Mouse (Mus musculus) C2C12 (cell line): ENCODE results near the gene Tmem150a. TPM values are rescaled to one million over a fixed set of nuclear protein-coding genes. Genes with fewer than 3 reads are reported as not detected.

Source experiments
- H3K27me3 ChIP-seq: one replicate; pipeline ENCODE4 v1.6.1; 2011; ENCODE audit not compliant: control insufficient read depth, insufficient read depth, insufficient read length
- H3K36me3 ChIP-seq: one replicate; pipeline ENCODE4 v1.6.1; 2011; ENCODE audit not compliant: control insufficient read depth, insufficient read depth
- H3K4me3 ChIP-seq: one replicate; pipeline ENCODE4 v1.5.1; 2011; ENCODE audit warnings: mild to moderate bottlenecking, control low read depth; ENCODE audit not compliant: poor library complexity, insufficient read depth, severe bottlenecking
- H3K79me2 ChIP-seq: one replicate; pipeline ENCODE4 v1.6.1; 2011; ENCODE audit not compliant: control insufficient read depth, insufficient read depth
- H3K79me3 ChIP-seq: one replicate; pipeline ENCODE4 v1.6.1; 2011; ENCODE audit warnings: low read depth, control low read depth
- H3ac ChIP-seq: one replicate; pipeline ENCODE3; 2011; ENCODE audit warnings: low read depth; ENCODE audit not compliant: control insufficient read depth, insufficient read length
- CEBPB ChIP-seq: IDR thresholded peaks from one replicate; pipeline ENCODE4 v1.6.1; 2011; ENCODE audit warnings: low read depth, mild to moderate bottlenecking, control low read depth, moderate library complexity
- CTCF ChIP-seq: IDR thresholded peaks from one replicate; pipeline ENCODE4 v1.5.1; 2011; ENCODE audit not compliant: control insufficient read depth, insufficient read depth, insufficient read length
- FOSL1 ChIP-seq: IDR thresholded peaks from one replicate; pipeline ENCODE4 v1.8.0; 2011; ENCODE audit warnings: mild to moderate bottlenecking, low read length; ENCODE audit not compliant: poor library complexity, insufficient read depth, severe bottlenecking
- MAX ChIP-seq: IDR thresholded peaks from one replicate; pipeline ENCODE4 v1.6.1; 2011; ENCODE audit warnings: mild to moderate bottlenecking, control low read depth
- MYOD1 ChIP-seq: IDR thresholded peaks from one replicate; pipeline ENCODE4 v1.6.1; 2011; ENCODE audit warnings: low read depth; ENCODE audit not compliant: control insufficient read depth, insufficient read length
- MYOG ChIP-seq: IDR thresholded peaks from one replicate; pipeline ENCODE4 v1.6.1; 2011; ENCODE audit not compliant: control insufficient read depth, insufficient read length; ENCODE audit errors: extremely low read depth
- USF1 ChIP-seq: IDR thresholded peaks from one replicate; pipeline ENCODE4 v1.6.1; 2011; ENCODE audit warnings: low read depth, mild to moderate bottlenecking, control low read depth, moderate library complexity
- polyA plus RNA-seq: library from polyadenylated mRNA; unstranded; fragments of >200 nt; fragmentation: generic; extraction: Trizol; gene quantifications from one replicate; pipeline ENCODE4 v1.2.1, GENCODE M21; 2012; ENCODE audit warnings: missing spikeins

Gene Tmem150a
- polyA plus RNA-seq, 1 experiment: 25.2 TPM

GRCm38 (mm10) chr6:72388791-72389329 lies 33.6 kb downstream of the Tmem150a start:
- Histone ChIP-seq H3K27me3 (no peaks in the 10 kb centered on the region), H3K36me3 (peaks cover 3% of the 10 kb centered on the region), H3K4me3 (no peak overlapping the region), H3K79me3 (no peaks in the 10 kb centered on the region), H3ac (no peak overlapping the region), H3K79me2 (peaks cover 15% of the 10 kb centered on the region)
- TF ChIP-seq CTCF: no peak
- TF ChIP-seq MYOD1: no peak
- no peak for TF ChIP-seq CEBPB
- no peak for TF ChIP-seq MYOG
- TF ChIP-seq FOSL1: no peak
- TF ChIP-seq MAX: no peak
- no peak for TF ChIP-seq USF1

GRCm38 (mm10) chr6:72389471-72389940 lies 34.3 kb downstream of the Tmem150a start:
- Histone ChIP-seq H3K27me3 (no peaks in the 10 kb centered on the region), H3K4me3 (peak overlapping the region; percentile 44), H3K36me3 (peaks cover 3% of the 10 kb centered on the region), H3ac (peak overlapping the region; percentile 76), H3K79me3 (no peaks in the 10 kb centered on the region), H3K79me2 (peaks cover 15% of the 10 kb centered on the region)
- TF ChIP-seq FOSL1: no peak
- TF ChIP-seq USF1: no peak
- no peak for TF ChIP-seq CTCF
- TF ChIP-seq MYOG: no peak
- no peak for TF ChIP-seq MYOD1
- TF ChIP-seq MAX: no peak
- no peak for TF ChIP-seq CEBPB

DNA sequence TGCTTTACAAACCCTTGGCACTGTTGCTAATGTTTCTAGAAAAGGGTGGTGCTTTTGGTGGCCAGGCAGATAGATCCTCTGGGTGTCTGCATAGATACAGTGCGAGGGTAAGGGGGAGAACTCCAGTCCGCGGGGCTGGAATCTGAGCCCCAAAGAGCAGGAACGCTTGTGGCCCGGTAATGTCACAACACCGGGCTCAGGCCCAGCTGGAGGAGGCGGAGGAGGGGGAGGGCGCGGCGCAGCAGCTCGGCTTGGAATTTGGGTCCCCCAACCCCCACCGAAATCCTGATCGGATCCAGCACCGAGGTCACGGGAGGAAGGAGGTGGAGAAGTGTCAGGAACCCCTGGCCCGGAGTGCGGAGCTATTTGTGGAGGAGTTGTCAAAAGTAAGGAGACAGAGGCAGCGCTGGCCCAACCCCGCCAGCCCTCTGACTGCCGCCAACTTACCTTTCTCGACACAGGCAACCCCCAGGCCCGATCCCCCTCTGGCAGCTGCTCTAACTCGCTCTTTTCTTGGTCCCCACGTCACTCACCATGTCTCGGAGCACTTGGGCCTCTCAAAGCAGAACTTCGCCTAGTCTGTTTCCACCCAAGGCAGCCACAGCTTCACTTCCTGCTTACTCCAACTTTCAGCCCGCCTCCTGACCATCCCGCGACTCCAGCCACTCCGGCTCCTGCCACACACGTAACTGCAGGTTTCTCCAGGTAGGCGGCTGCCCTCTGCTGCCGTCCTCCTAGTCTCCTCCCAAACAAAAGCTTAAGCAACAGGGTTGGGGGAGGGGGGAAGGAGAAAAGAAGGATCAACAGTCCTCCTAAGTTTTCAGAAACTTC lies 34.9 kb downstream of the Tmem150a start, which contains the start of gene Vamp8:
Gene Vamp8, minus strand, starts transcription at position 763 of the 831 bp plus-strand sequence.
- no peaks in the 10 kb centered on the region for H3K79me3 ChIP-seq
- H3K79me2 ChIP-seq: peaks cover 15% of the 10 kb centered on the region
- no peaks in the 10 kb centered on the region for H3K27me3 ChIP-seq
- peaks cover 3% of the 10 kb centered on the region for H3K36me3 ChIP-seq
- TF ChIP-seq CTCF (no peak), USF1 (no peak), MYOG (no peak), MAX (no peak), CEBPB (no peak), MYOD1 (no peak), FOSL1 (no peak)
- peak within 1 kb of the TSS; percentile 76 for H3ac ChIP-seq
- H3K4me3 ChIP-seq: peak within 1 kb of the TSS; percentile 44

DNA sequence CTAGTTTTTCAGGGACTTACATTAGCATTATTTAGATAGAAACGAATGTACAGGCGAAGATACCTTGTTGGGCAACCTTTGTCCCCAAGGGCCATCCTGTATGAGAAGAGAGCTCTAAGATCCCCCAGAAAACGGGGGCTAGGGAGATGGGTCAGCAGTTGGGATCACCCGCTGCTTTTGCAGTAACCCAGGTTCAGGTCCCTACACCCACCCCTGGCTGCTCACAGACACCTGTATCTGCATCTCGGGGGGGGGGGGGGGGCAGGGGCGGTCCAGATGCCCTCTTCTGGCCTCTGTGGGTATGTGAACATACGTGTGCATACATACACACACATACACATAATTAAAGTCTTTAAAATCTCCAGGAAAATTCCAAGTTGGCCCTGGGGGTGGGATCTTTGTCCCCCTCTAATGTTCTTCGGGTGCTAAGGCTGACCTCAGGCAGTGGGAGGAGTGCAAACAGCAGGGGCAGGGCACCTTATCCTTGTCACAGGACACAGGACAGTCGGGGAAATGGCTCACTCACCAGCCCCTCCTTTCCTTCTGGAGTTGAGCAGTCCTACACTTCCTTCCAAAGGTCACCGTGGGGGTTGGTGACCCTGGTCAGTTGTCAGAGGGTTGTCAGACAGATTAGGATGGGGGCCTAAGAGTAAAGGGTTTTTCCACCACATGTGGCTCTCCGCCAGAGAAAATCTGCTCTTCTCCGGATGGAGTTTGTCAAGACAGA lies 35.7 kb downstream of the Tmem150a start:
- H3K79me2 ChIP-seq: peaks cover 15% of the 10 kb centered on the region
- no peak overlapping the region for H3K4me3 ChIP-seq
- no peaks in the 10 kb centered on the region for H3K27me3 ChIP-seq
- TF ChIP-seq CTCF (no peak), CEBPB (no peak), MYOG (no peak)
- H3K79me3 ChIP-seq: no peaks in the 10 kb centered on the region
- no peak overlapping the region for H3ac ChIP-seq
- H3K36me3 ChIP-seq: peaks cover 3% of the 10 kb centered on the region

- peaks cover 15% of the 10 kb centered on the region for H3K79me2 ChIP-seq
- TF ChIP-seq CTCF (no peak), FOSL1 (no peak), MYOG (no peak), CEBPB (no peak), USF1 (no peak), MYOD1 (no peak), MAX (no peak)
- no peaks in the 10 kb centered on the region for H3K79me3 ChIP-seq
- peaks cover 3% of the 10 kb centered on the region for H3K36me3 ChIP-seq
- no peaks in the 10 kb centered on the region for H3K27me3 ChIP-seq
- no peak overlapping the region for H3K4me3 ChIP-seq
- no peak overlapping the region for H3ac ChIP-seq
These were observed 37.1 kb downstream of the Tmem150a start for GRCm38 (mm10) chr6:72392341-72392740.
